Mouse (Mus musculus) embryo, embryonic 11.5 days (tissue): ENCODE measurements around the gene Cat.

Source experiments
- DNase-seq: peaks from one replicate; pipeline ENCODE4 v3.0.0-alpha.2; 2012; ENCODE audit warnings: low read depth, low spot score

Cat gene

DNA sequence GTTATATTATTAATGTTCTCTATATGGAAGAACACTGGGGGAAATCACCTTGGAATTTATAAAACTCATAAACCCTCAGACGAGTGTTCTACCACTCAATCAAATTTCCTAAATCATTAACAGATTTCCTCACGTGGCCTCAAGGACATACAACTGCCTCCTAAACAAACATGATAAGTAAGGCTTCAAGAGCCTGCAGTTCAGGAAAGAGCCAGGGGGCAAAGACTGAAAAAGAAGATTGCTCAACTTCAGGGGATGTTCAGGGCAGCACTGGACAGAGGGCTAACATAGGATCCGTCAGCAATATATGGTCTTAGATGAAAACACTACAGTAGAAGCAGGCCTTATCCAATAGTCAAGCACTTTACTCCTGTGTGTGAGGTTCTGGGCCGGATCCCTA lies 7.5 kb downstream of the Cat start:
- DNase-seq: no peak

DNA sequence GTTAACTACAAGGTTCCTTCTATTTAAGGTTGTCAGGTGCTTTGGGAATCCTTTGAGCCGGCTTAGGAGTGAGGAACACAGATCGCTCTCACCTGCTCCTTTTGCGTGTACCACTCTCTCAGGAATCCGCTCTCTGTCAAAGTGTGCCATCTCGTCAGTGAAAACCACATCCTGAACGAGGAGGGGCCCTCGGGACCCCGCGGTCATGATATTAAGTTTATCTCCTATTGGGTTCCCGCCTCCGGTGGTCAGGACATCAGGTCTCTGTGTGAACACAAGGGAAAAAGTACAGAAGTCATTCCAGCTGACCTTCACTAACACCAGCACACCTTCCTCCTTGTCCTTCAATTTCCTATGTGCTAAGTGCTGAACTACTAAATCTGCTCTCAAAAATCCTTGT lies 8.3 kb downstream of the Cat start:
- no peak for DNase-seq

DNA sequence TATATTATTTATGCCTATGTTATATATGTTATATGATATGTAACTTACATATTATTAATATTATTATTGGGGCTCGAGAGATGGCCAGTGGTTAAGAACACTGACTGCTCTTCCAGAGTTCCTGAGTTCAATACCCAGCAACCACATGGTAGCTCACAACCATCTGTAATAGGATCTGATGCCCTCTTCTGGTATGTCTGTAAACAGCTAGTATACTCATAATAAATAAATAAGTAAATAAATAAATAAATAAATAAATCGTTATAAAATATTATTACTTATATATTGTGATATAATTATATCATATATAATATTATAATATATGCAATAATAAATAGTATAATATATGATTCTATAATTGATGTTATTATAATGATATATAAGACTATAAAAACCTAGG lies 8.8 kb downstream of the Cat start:
- DNase-seq: no peak

DNA sequence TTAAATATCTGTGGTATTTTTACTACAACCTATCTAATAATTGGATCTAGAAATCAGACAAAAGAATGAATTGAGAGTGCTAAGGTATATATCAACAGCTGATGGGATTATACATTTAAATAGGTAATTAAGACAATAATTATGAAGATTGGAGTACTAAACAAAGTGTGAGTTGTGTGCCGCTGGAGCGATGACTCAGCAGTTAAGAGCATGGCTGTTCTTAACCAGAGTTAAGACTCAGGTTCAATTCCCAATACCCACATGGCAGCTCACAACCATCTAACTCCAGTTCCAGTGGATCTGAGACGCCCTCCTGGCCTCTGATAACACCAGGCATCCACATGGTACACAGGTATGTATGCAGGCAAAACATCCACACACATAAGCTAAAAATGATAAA lies 11.6 kb downstream of the Cat start:
- DNase-seq: no peak

DNA sequence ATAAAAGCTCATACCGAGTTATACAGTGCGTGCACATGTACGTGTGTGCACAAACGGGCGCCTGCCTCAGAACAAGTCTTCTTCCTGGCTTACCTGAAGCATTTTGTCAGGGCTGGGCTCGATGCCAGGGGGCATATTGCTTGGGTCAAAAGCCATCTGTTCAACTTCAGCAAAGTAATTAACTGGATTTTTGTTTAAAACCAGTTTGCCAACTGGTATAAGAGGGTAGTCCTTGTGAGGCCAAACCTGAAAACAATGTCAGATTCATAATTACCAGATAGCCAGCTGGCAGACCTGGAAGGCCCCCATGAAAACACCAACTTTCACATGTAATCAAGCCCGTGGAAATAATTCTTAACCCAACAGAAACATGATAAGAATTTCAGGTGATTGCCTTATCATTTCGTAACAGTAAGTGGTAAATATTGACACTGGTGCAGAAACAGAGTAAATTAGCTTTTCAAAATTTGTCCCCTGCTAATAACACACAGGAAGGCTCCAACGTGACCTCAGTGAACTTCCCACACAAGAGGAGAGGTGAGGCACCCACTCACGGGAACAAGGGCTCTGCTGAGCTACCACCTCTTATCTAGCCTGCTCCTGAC lies 17.9 kb downstream of the Cat start:
- no peak for DNase-seq

DNA sequence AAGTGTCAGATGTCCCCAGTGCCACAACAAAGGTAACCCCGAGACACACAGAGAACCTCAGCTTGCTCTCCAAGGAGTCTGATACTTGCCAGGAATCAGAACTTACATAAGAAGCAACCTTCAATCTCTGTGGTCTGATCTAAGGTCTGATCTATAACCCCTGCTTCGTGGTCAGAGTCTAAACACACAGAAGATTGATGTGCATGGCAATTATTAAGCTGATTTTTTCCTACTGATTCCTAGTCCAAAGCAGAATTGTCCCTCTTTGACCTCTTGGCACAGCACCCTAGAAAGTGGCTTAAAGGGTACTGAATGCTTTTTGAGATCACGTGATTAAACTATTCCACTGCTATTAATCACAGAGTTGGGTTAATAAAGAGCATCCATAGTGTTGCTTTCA lies 18.7 kb downstream of the Cat start:
- no peak for DNase-seq

DNA sequence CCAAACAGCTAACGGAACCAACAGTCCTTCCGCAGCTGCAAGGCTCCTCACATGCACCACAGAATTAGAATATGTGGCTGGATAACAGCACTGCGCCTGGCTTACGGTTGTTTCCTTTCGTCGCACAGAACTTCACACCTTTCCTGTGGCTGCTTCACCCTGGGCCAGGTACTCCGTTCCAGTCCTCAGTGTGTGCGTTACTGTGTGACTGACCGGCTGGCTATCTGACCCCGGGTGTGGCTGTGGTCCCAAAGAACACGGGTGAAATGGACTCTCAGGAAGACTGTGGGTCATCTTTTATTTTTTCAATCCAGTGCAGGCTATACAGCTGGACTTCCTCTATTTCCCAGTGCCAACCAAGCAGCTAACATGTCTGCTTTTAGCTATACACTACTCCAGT lies 19.5 kb downstream of the Cat start:
- DNase-seq: no peak

DNA sequence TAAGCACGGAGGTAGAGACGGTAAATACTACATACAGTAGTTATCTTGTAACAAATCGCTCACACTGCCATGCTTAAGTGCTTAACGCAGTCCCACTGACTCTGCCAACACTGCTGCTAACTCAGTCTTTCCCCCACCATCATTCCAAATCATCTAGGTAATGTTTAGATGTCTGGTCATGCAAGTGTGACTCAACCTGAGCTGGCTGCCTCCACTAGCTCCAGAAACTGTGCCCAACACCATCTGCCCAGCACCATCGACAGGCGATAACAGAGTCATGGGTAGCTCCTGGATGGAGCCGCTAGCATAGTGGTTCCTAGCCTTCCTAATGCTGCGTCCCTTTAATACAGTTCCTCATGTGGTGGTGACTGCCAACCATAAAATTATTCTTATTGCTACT lies 20.4 kb downstream of the Cat start:
- DNase-seq: no peak

DNA sequence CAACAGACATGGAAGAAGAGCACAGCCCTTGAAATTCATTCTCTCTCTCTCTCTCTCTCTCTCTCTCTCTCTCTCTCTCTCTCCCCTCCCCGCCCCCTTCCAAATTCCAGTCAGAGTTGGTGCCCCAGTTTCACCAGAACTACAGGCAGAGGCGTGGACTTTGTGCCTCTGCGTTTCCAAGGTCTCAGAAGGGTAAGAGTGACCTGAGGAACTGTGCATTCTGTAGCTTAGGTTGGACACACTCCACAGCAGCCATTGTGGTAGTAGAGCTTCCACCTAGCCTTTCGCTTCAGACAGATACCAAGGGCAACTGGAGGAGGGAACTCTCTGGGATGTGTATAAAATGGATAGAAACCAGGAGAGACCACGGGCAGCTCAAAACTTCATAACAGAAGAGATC lies 22.2 kb downstream of the Cat start:
- DNase-seq: no peak

DNA sequence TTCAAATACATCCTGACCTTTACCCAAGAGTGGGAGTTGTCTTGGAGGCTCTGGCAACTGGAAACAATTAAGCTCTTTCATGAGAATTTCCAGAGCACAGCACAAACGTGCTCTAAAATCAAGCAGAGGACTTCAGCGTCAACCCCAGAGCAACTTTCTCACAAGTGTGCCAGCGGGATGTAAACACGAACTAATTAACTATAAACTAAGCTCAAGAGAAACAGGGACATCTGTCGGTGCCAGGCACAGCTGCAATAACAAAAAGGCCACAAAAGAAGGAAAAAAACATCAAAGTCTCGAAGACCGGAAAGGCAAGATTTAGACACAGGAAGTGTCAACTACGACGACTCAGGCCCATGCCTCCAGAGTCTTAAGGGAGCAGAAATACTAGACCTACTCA lies 23.2 kb downstream of the Cat start:
- DNase-seq: no peak

DNA sequence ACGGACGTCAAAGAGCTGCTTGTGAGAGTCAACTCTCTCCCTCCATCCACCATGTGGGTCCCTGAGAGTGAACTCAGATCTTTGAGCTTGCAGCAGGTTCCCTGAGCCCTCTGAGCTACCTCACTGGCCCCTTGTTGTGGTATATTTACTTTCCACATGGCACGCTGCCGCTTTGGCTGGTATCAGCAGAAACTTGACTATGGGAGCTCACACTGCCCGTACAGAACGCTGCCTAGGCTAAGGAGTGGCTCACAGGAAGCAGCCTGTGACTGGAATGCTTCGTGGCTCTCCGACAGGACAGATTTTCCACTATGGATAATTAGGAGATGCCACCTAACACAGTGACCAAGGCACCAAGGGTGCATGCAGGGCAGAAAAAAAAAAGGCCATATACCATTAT lies 23.8 kb downstream of the Cat start:
- DNase-seq: no peak

DNA sequence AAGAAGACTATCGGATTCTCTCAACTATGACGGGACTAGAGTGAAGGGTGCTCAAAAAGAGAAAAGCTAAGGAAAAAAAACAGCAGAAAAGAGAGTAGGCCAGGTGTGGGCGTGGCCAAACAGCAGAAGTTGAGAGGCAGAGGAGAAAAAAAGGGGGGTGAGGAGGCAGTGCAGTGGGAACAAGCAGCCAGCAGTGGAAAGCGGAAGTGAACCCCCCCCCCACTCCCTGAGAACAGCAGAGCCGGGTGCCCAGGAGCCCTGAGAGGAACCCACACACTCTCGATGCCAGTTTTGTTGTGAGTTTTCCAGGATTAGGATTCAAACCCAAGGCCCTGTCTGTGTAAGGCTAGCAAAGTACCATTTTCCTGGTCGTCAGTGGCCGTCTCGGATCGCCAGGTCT lies 25.9 kb downstream of the Cat start:
- no peak for DNase-seq

DNA sequence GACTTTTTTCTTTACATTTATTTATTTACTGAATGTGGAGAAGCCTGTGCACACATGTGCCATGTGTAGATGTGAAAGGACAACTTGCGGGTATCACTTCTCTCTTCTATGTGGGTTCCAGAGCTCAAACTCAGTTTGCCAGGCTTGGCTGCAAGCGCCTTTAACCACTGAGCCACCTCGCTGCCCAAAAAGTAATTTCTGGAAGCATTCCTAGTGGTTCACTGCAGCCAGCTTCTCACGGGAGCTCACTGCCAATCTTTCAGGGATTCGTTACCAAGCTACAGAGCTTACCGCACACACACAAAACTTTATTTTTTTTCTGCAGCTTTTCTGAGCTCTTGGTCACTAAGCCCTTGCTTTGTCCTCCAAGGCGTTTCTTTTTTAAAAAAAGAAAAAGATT lies 27.3 kb downstream of the Cat start:
- DNase-seq: no peak

DNA sequence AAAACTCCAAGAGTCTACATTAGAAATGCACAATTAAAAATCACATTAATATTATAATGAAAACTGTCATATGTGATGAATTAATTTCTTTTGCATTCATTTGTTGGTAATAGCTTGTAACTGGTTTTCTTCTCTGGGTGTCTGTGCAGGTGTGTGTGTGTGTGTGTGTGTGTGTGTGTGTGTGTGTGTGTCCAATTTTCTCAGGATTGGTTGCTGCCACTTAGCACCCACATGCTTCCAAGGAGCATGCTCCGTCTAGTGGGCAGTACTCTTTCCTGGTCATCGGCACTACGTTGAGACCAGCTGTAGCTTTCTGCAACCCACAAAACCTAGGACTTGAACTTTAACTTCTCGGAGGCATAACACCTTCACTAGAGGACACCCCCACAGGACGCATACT lies 27.9 kb downstream of the Cat start:
- DNase-seq: no peak

DNA sequence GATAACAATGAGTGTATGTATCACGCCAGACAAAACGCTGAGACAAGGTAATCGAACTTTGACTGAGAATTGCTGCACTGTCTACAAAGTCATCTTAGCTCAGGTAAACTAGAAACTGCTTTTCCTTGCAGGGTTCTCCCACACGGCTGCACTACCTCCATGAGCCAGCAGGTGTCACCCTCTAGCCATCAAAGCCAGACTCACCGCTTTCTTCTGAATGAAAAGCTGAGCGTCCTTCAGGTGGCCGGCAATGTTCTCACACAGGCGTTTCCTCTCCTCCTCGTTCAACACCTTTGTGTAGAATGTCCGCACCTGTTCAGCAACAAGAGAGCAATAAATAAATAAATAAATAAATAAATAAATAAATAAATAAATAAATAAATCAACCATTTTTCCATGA lies 28.3 kb downstream of the Cat start:
- peak; percentile 68 for DNase-seq

DNA sequence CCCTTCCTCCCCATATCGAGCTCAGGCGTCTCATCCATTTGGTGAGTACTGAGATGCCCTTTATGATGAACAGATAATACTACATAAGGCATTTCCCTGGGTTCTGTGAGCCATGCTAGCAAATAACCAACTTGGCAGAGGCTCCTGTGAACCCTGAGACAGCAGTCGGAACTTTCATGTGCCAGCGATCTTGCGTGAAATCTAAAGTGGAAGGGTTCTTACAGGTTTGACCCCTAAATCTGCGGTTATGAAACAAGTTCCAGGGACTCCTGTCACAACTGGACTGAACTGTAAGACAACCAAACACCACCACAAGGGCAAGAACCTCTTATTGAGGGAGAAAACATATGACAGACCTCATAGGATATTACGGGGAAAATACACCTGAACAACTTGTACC lies 29.2 kb downstream of the Cat start:
- no peak for DNase-seq

DNA sequence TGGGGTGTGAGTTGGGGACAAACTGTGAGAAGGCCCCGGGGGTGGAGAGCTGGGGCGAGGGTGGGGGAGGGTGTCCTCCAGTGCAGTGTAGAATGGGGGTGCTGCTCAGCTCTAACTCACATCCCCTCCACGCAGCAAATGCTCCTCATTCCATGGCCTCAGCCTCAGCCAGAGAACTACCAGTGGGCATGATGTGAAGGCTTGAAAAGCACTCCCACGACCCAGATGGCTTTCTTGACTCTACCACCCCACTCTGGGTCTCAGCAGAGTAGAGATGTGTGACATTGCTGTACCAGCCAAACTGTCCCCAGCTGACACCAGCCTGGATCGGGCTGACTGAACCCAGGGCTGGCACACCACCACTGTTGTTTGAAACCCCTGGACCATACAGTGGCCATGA lies 32.4 kb downstream of the Cat start:
- no peak for DNase-seq

DNA sequence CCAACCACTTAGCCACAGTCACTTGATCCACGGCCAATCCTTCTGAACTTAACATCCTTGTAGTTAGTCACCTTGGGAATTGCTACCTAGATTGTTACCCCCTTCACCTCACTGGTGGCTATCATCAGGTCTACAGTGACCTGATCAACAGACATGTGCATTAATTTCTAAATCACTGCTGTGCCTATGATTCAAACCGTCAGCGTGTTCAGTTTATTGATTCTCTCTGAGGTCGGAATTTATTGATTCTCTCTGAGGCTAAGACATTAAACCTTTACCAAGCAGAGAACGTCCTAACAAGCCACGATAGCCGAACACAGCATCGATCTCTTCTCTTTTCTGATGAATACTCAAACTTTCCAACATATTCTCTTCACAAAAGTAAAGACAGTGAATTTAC lies 34.7 kb downstream of the Cat start:
- DNase-seq: no peak

DNA sequence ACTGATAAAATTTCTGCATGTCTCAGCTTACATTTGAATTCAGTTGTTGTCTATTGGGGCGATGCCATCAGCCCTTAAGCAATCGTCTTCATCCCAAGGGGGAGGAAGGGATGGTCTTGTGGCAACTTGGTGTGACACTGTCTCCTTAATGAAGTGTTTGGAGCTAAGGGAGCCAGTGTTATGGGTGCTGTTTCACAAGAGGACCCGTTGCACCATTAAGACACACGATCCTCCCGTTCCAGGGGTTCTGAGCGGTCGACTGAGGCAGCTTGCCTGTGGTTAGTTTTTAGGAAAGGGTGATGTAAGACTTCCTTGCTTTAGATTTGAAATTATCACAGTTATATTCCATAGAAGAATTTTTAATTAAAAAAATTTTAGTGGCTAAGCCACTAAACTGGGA lies 35.1 kb downstream of the Cat start:
- DNase-seq: no peak

DNA sequence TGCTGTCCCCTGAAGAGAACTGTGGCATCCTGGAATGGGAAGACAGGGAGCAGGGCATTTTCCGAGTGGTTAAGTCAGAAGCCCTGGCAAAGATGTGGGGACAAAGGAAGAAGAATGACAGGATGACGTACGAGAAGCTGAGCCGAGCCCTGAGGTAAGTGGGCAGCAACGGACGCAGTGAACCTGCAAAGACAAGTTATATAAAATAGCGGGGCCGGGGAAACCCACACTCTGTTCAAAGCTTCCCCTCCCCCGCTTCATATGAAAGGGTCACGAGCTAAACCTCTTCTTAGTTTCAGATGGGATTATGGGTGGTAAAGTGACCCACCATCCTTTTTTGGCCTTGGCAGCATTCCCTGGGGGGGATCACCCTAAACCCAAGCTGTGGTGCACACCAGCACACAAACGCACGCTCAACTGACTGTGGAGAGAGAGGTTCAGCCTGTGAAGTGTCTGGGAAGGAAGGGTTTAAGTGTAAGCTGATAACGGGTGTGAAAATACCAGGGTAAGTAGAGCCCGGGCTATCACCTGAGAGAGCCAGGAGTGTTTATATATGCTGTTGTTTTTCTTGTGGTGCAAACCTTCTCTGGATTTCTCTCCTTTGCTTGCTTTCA lies 35.9 kb downstream of the Cat start:
- DNase-seq: no peak

DNA sequence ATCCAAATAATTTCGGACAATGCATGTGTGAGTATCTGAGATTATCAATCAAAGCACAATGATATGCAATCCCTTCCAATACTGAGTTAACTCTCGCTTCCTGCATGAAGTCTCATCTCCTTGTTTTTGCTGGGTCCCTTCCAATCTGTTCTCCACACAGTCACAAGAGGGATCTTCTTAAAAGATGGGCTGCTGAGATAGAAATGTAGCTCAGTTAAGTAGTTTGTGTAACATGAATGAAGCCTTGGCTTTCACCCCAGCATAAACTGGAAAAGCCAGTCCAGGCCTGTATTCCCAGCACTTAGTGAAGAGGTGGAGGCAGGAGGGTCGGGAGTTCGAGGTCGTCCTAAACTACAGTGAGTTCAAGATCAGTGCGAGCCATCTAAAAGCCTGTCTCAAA lies 38.6 kb downstream of the Cat start:
- no peak for DNase-seq

DNA sequence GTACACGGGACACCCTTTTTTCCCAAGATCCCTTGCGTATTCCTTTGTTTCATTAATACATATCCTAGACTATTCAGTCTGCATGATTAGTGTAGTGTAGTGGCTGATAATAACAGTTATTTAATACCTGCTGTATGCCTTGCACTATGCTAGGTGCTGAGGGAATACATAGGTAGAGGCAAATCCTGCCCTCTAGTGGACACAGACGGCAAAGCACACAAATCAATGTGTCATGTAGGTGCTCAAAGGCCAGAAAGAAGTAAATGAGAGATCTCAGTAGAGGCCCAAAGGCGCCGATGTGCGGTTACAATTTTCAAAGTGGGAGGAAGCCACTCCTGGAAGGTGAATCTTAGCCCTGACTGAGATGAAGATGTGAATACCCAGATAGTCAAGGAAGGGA lies 39.2 kb downstream of the Cat start:
- DNase-seq: peak; percentile 17

DNA sequence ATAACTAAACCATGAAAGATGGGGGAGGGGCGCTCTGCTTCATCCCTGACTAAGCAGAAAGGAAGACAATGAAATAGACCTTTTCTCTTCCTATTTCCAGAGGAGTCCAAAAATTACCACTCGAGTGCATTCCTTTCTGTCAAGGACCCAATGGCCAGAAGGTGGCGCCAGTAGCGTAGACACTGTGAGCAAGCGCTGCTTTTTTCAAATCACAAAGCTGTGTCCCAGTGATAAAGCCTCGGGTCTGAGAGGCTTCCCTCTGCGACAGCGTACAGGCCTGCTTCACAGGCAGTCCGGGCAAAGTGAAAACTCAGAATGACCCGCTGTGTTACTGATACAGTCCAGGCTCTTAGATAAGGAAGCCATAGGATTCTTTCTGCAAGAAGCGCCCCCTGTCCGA lies 45.2 kb downstream of the Cat start:
- DNase-seq: peak; percentile 74

DNA sequence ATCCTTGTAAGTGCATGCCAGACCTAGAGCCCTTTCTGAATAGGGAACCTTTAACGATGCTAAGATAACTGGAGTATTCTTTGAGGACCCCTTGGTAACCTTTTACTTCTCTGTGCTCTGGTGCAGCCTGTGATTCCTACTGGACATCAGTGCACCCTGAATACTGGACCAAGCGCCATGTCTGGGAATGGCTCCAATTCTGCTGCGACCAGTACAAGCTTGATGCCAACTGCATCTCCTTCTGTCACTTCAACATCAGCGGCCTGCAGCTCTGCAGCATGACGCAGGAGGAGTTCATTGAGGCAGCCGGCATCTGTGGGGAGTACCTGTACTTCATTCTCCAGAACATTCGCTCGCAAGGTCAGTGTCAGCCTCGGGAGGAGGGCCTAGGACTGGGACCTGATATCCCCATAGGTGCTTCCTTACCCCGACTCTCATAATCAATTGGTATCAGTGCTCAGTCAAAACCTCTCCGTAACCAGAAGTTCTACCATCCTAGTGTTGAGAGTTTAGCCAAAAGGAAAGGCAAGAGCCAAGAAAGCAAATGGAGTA lies 45.8 kb downstream of the Cat start:
- DNase-seq: no peak
